Mouse (Mus musculus): ENCODE measurements around the gene Trim38. TPM values are rescaled to one million over a fixed set of nuclear protein-coding genes. Genes with fewer than 3 reads are reported as not detected.

The Trim38 gene
- polyA plus RNA-seq, 1 experiment from 2014 or later: not detected

Small RNAs within 50 kb of the gene (microRNA-seq; reads per million reads assigned to microRNA genes)
- gene Gm44314 (ENCODE audit: borderline number of aligned reads): not detected
- not detected for gene Gm44484 (ENCODE audit: borderline number of aligned reads)

Other genes with a start within 250 kb of the Trim38 start
- 6.1 and 7.1 TPM in 2 replicates for gene Hist1h4h, start 238.9 kb upstream of the Trim38 start, polyA plus RNA-seq (2015; fragmentation: Nextera tagmentation; extraction: Ambion mirVana)
- 2.7 and 3.4 TPM in 2 replicates for gene Hist1h2af, start 236.0 kb upstream of the Trim38 start, polyA plus RNA-seq (2015; fragmentation: Nextera tagmentation; extraction: Ambion mirVana)
- 3.2 and 5.3 TPM in 2 replicates for gene Hist1h3g, start 234.5 kb upstream of the Trim38 start, polyA plus RNA-seq (2015; fragmentation: Nextera tagmentation; extraction: Ambion mirVana)
- 1.0 and 1.1 TPM in 2 replicates for gene Hist1h2bh, start 226.5 kb upstream of the Trim38 start, polyA plus RNA-seq (2015; fragmentation: Nextera tagmentation; extraction: Ambion mirVana)
- gene Hist1h3f, start 225.9 kb upstream of the Trim38 start, polyA plus RNA-seq (2015; fragmentation: Nextera tagmentation; extraction: Ambion mirVana): 0.25 and 0.37 TPM in 2 replicates
- gene Hist1h4f, start 218.3 kb upstream of the Trim38 start, polyA plus RNA-seq (2015; fragmentation: Nextera tagmentation; extraction: Ambion mirVana): 1.1 and 1.7 TPM in 2 replicates
- gene Hist1h1d, start 216.7 kb upstream of the Trim38 start, polyA plus RNA-seq (2015; fragmentation: Nextera tagmentation; extraction: Ambion mirVana): 0.44 and 0.55 TPM in 2 replicates
- 3.7 and 4.4 TPM in 2 replicates for gene Hist1h3e, start 207.5 kb upstream of the Trim38 start, polyA plus RNA-seq (2015; fragmentation: Nextera tagmentation; extraction: Ambion mirVana)
- gene Hist1h2ae, start 198.7 kb upstream of the Trim38 start, polyA plus RNA-seq (2015; fragmentation: Nextera tagmentation; extraction: Ambion mirVana): 53.3 and 77.8 TPM in 2 replicates
- gene Hist1h2bg, start 198.5 kb upstream of the Trim38 start, polyA plus RNA-seq (2015; fragmentation: Nextera tagmentation; extraction: Ambion mirVana): 6.5 and 8.3 TPM in 2 replicates
- gene Hist1h2bf, start 195.7 kb upstream of the Trim38 start, polyA plus RNA-seq (2015; fragmentation: Nextera tagmentation; extraction: Ambion mirVana): 2.8 and 3.7 TPM in 2 replicates
- 1.8 and 3.9 TPM in 2 replicates for gene Hist1h2ad, start 195.5 kb upstream of the Trim38 start, polyA plus RNA-seq (2015; fragmentation: Nextera tagmentation; extraction: Ambion mirVana)
- gene Hist1h3d, start 194.2 kb upstream of the Trim38 start, polyA plus RNA-seq (2015; fragmentation: Nextera tagmentation; extraction: Ambion mirVana): 5.0 and 6.0 TPM in 2 replicates
- gene Hist1h4d, start 188.3 kb upstream of the Trim38 start, polyA plus RNA-seq (2015; fragmentation: Nextera tagmentation; extraction: Ambion mirVana): 86.2 and 107 TPM in 2 replicates
- 2.7 and 3.6 TPM in 2 replicates for gene Hist1h2be, start 148.8 kb upstream of the Trim38 start, polyA plus RNA-seq (2015; fragmentation: Nextera tagmentation; extraction: Ambion mirVana)
- gene Hist1h1e, start 147.4 kb upstream of the Trim38 start, polyA plus RNA-seq (2015; fragmentation: Nextera tagmentation; extraction: Ambion mirVana): 14.7 and 20.7 TPM in 2 replicates
- 1.1 and 1.3 TPM in 2 replicates for gene Hist1h2ac, start 86.0 kb upstream of the Trim38 start, polyA plus RNA-seq (2015; fragmentation: Nextera tagmentation; extraction: Ambion mirVana)
- gene Hist1h2bc, start 85.7 kb upstream of the Trim38 start, polyA plus RNA-seq (2015; fragmentation: Nextera tagmentation; extraction: Ambion mirVana): 63.3 and 66.8 TPM in 2 replicates
- not detected in 2 replicates for gene Hist1h1t, start 74.1 kb upstream of the Trim38 start, polyA plus RNA-seq (2015; fragmentation: Nextera tagmentation; extraction: Ambion mirVana)
- gene Hist1h4c, start 71.5 kb upstream of the Trim38 start, polyA plus RNA-seq (2015; fragmentation: Nextera tagmentation; extraction: Ambion mirVana): 4.2 and 5.3 TPM in 2 replicates
- gene Hfe, start 59.1 kb upstream of the Trim38 start, polyA plus RNA-seq (2015; fragmentation: Nextera tagmentation; extraction: Ambion mirVana): 8.7 and 13.0 TPM in 2 replicates
- gene Hist1h1c, start 31.1 kb upstream of the Trim38 start, polyA plus RNA-seq (2015; fragmentation: Nextera tagmentation; extraction: Ambion mirVana): 36.4 TPM in 2 replicates
- gene Hist1h3c, start 24.3 kb upstream of the Trim38 start, polyA plus RNA-seq (2015; fragmentation: Nextera tagmentation; extraction: Ambion mirVana): 3.5 and 4.8 TPM in 2 replicates
- 2.0 and 2.1 TPM in 2 replicates for gene Hist1h2bb, start 23.2 kb upstream of the Trim38 start, polyA plus RNA-seq (2015; fragmentation: Nextera tagmentation; extraction: Ambion mirVana)
- 23.1 and 38.3 TPM in 2 replicates for gene Hist1h2ab, start 18.8 kb upstream of the Trim38 start, polyA plus RNA-seq (2015; fragmentation: Nextera tagmentation; extraction: Ambion mirVana)
- gene Hist1h3b, start 17.6 kb upstream of the Trim38 start, polyA plus RNA-seq (2015; fragmentation: Nextera tagmentation; extraction: Ambion mirVana): 8.4 and 9.7 TPM in 2 replicates
- 2.6 and 3.0 TPM in 2 replicates for gene Hist1h4b, start 12.9 kb upstream of the Trim38 start, polyA plus RNA-seq (2015; fragmentation: Nextera tagmentation; extraction: Ambion mirVana)
- gene Hist1h4a, start 8.7 kb upstream of the Trim38 start, polyA plus RNA-seq (2015; fragmentation: Nextera tagmentation; extraction: Ambion mirVana): 0.39 and 0.42 TPM in 2 replicates
- 2.3 and 3.5 TPM in 2 replicates for gene Hist1h3a, start 7.5 kb upstream of the Trim38 start, polyA plus RNA-seq (2015; fragmentation: Nextera tagmentation; extraction: Ambion mirVana)
- 1.8 and 1.9 TPM in 2 replicates for gene Hist1h1a, start 6.2 kb upstream of the Trim38 start, polyA plus RNA-seq (2015; fragmentation: Nextera tagmentation; extraction: Ambion mirVana)
- gene Slc17a2, start 37.1 kb downstream of the Trim38 start, polyA plus RNA-seq (2015; fragmentation: Nextera tagmentation; extraction: Ambion mirVana): not detected in 2 replicates
- gene Slc17a3, start 69.5 kb downstream of the Trim38 start, polyA plus RNA-seq (2015; fragmentation: Nextera tagmentation; extraction: Ambion mirVana): not detected in 2 replicates
- not detected in 2 replicates for gene Slc17a1, start 97.8 kb downstream of the Trim38 start, polyA plus RNA-seq (2015; fragmentation: Nextera tagmentation; extraction: Ambion mirVana)
- gene Slc17a4, start 145.1 kb downstream of the Trim38 start, polyA plus RNA-seq (2015; fragmentation: Nextera tagmentation; extraction: Ambion mirVana): not detected in 2 replicates
- gene Hist1h2ba, start 164.2 kb downstream of the Trim38 start, polyA plus RNA-seq (2015; fragmentation: Nextera tagmentation; extraction: Ambion mirVana): not detected in 2 replicates
- gene Hist1h2aa, start 164.5 kb downstream of the Trim38 start, polyA plus RNA-seq (2015; fragmentation: Nextera tagmentation; extraction: Ambion mirVana): not detected in 2 replicates
- gene Scgn, start 221.3 kb downstream of the Trim38 start, polyA plus RNA-seq (2015; fragmentation: Nextera tagmentation; extraction: Ambion mirVana): 0.42 and 0.63 TPM in 2 replicates

All from embryonic facial prominence, embryonic 15.5 days (tissue).